Mouse (Mus musculus): ENCODE data around the gene Smpd3. TPM values are rescaled to one million over a fixed set of nuclear protein-coding genes. Genes with fewer than 3 reads are reported as not detected.

The Smpd3 gene
- polyA plus RNA-seq, 1 experiment, result 3.8 TPM

- WGBS, result 82% methylated on average over 11 of the region's 11 CpGs
- TF ChIP-seq POLR2A (IDR thresholded peaks at IDR 0.05; ENCODE audit: control insufficient read depth, extremely low read depth, insufficient read depth, low read length, poor library complexity) (no peak), CTCF (IDR thresholded peaks at IDR 0.05; ENCODE audit: borderline replicate concordance, control insufficient read depth, extremely low read depth, insufficient read depth, low read length, poor library complexity) (no peak)
Observed at GRCm38 (mm10) chr8:106349398-106349797, 11.6 kb upstream of the Smpd3 start.

GRCm38 (mm10) chr8:106346123-106346522 is 8.3 kb upstream of the Smpd3 start:
- DNase-seq, result no peak
- 81% methylated on average over 6 of the region's 6 CpGs for WGBS
- no peaks in the 10 kb centered on the region for H3K27me3 ChIP-seq (ENCODE audit: control insufficient read depth, insufficient read depth, low read length)

More at GRCm38 (mm10) chr8:106349398-106349797, 11.6 kb upstream of the Smpd3 start:
- H3K4me1 ChIP-seq (replicated peaks; ENCODE audit: control insufficient read depth, insufficient read depth, low read length), result no peaks in the 10 kb centered on the region
- H3K27ac ChIP-seq (ENCODE audit: control insufficient read depth, insufficient read depth, low read length), result no peak overlapping the region
- no peaks in the 10 kb centered on the region for H3K36me3 ChIP-seq (ENCODE audit: control insufficient read depth, insufficient read depth, low read length)
- no peak for DNase-seq
- no peaks in the 10 kb centered on the region for H3K27me3 ChIP-seq (ENCODE audit: control insufficient read depth, insufficient read depth, low read length)
- H3K4me3 ChIP-seq (ENCODE audit: control insufficient read depth, insufficient read depth, low read length), result no peak overlapping the region

GRCm38 (mm10) chr8:106343471-106343870 is 5.7 kb upstream of the Smpd3 start:
- DNase-seq, result no peak
- no peaks in the 10 kb centered on the region for H3K27me3 ChIP-seq (ENCODE audit: control insufficient read depth, insufficient read depth, low read length)
- no peak overlapping the region for H3K4me3 ChIP-seq (ENCODE audit: control insufficient read depth, insufficient read depth, low read length)
- TF ChIP-seq POLR2A (IDR thresholded peaks at IDR 0.05; ENCODE audit: control insufficient read depth, extremely low read depth, insufficient read depth, low read length, poor library complexity), result no peak
- TF ChIP-seq CTCF (IDR thresholded peaks at IDR 0.05; ENCODE audit: borderline replicate concordance, control insufficient read depth, extremely low read depth, insufficient read depth, low read length, poor library complexity), result no peak
- H3K36me3 ChIP-seq (ENCODE audit: control insufficient read depth, insufficient read depth, low read length), result no peaks in the 10 kb centered on the region
- H3K27ac ChIP-seq (ENCODE audit: control insufficient read depth, insufficient read depth, low read length), result no peak overlapping the region
- WGBS, result 64% methylated on average over 5 of the region's 5 CpGs
- H3K4me1 ChIP-seq (replicated peaks; ENCODE audit: control insufficient read depth, insufficient read depth, low read length), result peaks cover 3% of the 10 kb centered on the region

More at GRCm38 (mm10) chr8:106346123-106346522, 8.3 kb upstream of the Smpd3 start:
- TF ChIP-seq CTCF (IDR thresholded peaks at IDR 0.05; ENCODE audit: borderline replicate concordance, control insufficient read depth, extremely low read depth, insufficient read depth, low read length, poor library complexity), result no peak
- no peak for TF ChIP-seq POLR2A (IDR thresholded peaks at IDR 0.05; ENCODE audit: control insufficient read depth, extremely low read depth, insufficient read depth, low read length, poor library complexity)
- H3K27ac ChIP-seq (ENCODE audit: control insufficient read depth, insufficient read depth, low read length), result no peak overlapping the region
- no peak overlapping the region for H3K4me3 ChIP-seq (ENCODE audit: control insufficient read depth, insufficient read depth, low read length)
- H3K4me1 ChIP-seq (replicated peaks; ENCODE audit: control insufficient read depth, insufficient read depth, low read length), result no peaks in the 10 kb centered on the region
- H3K36me3 ChIP-seq (ENCODE audit: control insufficient read depth, insufficient read depth, low read length), result no peaks in the 10 kb centered on the region

GRCm38 (mm10) chr8:106342828-106343227 is 5.0 kb upstream of the Smpd3 start:
- TF ChIP-seq CTCF (IDR thresholded peaks at IDR 0.05; ENCODE audit: borderline replicate concordance, control insufficient read depth, extremely low read depth, insufficient read depth, low read length, poor library complexity), result no peak
- no peak for TF ChIP-seq POLR2A (IDR thresholded peaks at IDR 0.05; ENCODE audit: control insufficient read depth, extremely low read depth, insufficient read depth, low read length, poor library complexity)
- Histone ChIP-seq H3K4me3 (ENCODE audit: control insufficient read depth, insufficient read depth, low read length) (no peak overlapping the region), H3K4me1 (replicated peaks; ENCODE audit: control insufficient read depth, insufficient read depth, low read length) (peaks cover 7% of the 10 kb centered on the region), H3K27me3 (ENCODE audit: control insufficient read depth, insufficient read depth, low read length) (no peaks in the 10 kb centered on the region), H3K27ac (ENCODE audit: control insufficient read depth, insufficient read depth, low read length) (no peak overlapping the region), H3K36me3 (ENCODE audit: control insufficient read depth, insufficient read depth, low read length) (no peaks in the 10 kb centered on the region)
- DNase-seq, result no peak
- WGBS, result 32% methylated on average over 7 of the region's 7 CpGs

- no peak for TF ChIP-seq CTCF (IDR thresholded peaks at IDR 0.05; ENCODE audit: borderline replicate concordance, control insufficient read depth, extremely low read depth, insufficient read depth, low read length, poor library complexity)
- no peak for TF ChIP-seq POLR2A (IDR thresholded peaks at IDR 0.05; ENCODE audit: control insufficient read depth, extremely low read depth, insufficient read depth, low read length, poor library complexity)
- Histone ChIP-seq H3K27me3 (ENCODE audit: control insufficient read depth, insufficient read depth, low read length) (peaks cover 2% of the 10 kb centered on the region; the same call in 1 of the 2 replicates), H3K27ac (ENCODE audit: control insufficient read depth, insufficient read depth, low read length) (no peak overlapping the region), H3K4me1 (replicated peaks; ENCODE audit: control insufficient read depth, insufficient read depth, low read length) (peaks cover 12% of the 10 kb centered on the region), H3K36me3 (ENCODE audit: control insufficient read depth, insufficient read depth, low read length) (no peaks in the 10 kb centered on the region), H3K4me3 (ENCODE audit: control insufficient read depth, insufficient read depth, low read length) (no peak overlapping the region)
- WGBS, result 18% methylated on average over 8 of the region's 8 CpGs
- DNase-seq, result no peak
Observed at GRCm38 (mm10) chr8:106338741-106339209, 987 bp upstream of the Smpd3 start.

- H3K4me3 ChIP-seq (ENCODE audit: control insufficient read depth, insufficient read depth, low read length), result no peak overlapping the region
- H3K4me1 ChIP-seq (replicated peaks; ENCODE audit: control insufficient read depth, insufficient read depth, low read length), result peaks cover 12% of the 10 kb centered on the region
Observed at GRCm38 (mm10) chr8:106336561-106336960, 1.2 kb downstream of the Smpd3 start.

GRCm38 (mm10) chr8:106336031-106336430 is 1.8 kb downstream of the Smpd3 start:
- Histone ChIP-seq H3K4me3 (ENCODE audit: control insufficient read depth, insufficient read depth, low read length) (no peak overlapping the region), H3K27me3 (ENCODE audit: control insufficient read depth, insufficient read depth, low read length) (peaks cover 2% of the 10 kb centered on the region; the same call in 1 of the 2 replicates), H3K36me3 (ENCODE audit: control insufficient read depth, insufficient read depth, low read length) (no peaks in the 10 kb centered on the region), H3K4me1 (replicated peaks; ENCODE audit: control insufficient read depth, insufficient read depth, low read length) (peaks cover 12% of the 10 kb centered on the region), H3K27ac (ENCODE audit: control insufficient read depth, insufficient read depth, low read length) (no peak overlapping the region)
- WGBS, result 76% methylated on average over 4 of the region's 4 CpGs
- no peak for TF ChIP-seq POLR2A (IDR thresholded peaks at IDR 0.05; ENCODE audit: control insufficient read depth, extremely low read depth, insufficient read depth, low read length, poor library complexity)
- no peak for TF ChIP-seq CTCF (IDR thresholded peaks at IDR 0.05; ENCODE audit: borderline replicate concordance, control insufficient read depth, extremely low read depth, insufficient read depth, low read length, poor library complexity)
- DNase-seq, result no peak

More at GRCm38 (mm10) chr8:106336561-106336960, 1.2 kb downstream of the Smpd3 start:
- H3K36me3 ChIP-seq (ENCODE audit: control insufficient read depth, insufficient read depth, low read length), result no peaks in the 10 kb centered on the region
- 14% methylated on average over 41 of the region's 41 CpGs for WGBS
- H3K27ac ChIP-seq (ENCODE audit: control insufficient read depth, insufficient read depth, low read length), result no peak overlapping the region
- no peak for TF ChIP-seq CTCF (IDR thresholded peaks at IDR 0.05; ENCODE audit: borderline replicate concordance, control insufficient read depth, extremely low read depth, insufficient read depth, low read length, poor library complexity)
- TF ChIP-seq POLR2A (IDR thresholded peaks at IDR 0.05; ENCODE audit: control insufficient read depth, extremely low read depth, insufficient read depth, low read length, poor library complexity), result no peak
- peaks cover 2% of the 10 kb centered on the region; the same call in 1 of the 2 replicates for H3K27me3 ChIP-seq (ENCODE audit: control insufficient read depth, insufficient read depth, low read length)
- DNase-seq, result peak; percentile 4
